Mouse (Mus musculus) cerebellum, postnatal 25 days (tissue): ENCODE measurements around the gene Tubgcp3.
"Not testable (repeated sequence)": the region's sequence is repeated elsewhere in the genome, so short reads cannot be mapped to it uniquely, and the experiment has no call there.

ENCODE experiments used
- DNase-seq, 2 experiments: peaks; one replicate each; pipeline ENCODE4 v3.0.0; 2021; ENCODE audit warnings: mixed read lengths in 2 of 2

Gene Tubgcp3

DNA sequence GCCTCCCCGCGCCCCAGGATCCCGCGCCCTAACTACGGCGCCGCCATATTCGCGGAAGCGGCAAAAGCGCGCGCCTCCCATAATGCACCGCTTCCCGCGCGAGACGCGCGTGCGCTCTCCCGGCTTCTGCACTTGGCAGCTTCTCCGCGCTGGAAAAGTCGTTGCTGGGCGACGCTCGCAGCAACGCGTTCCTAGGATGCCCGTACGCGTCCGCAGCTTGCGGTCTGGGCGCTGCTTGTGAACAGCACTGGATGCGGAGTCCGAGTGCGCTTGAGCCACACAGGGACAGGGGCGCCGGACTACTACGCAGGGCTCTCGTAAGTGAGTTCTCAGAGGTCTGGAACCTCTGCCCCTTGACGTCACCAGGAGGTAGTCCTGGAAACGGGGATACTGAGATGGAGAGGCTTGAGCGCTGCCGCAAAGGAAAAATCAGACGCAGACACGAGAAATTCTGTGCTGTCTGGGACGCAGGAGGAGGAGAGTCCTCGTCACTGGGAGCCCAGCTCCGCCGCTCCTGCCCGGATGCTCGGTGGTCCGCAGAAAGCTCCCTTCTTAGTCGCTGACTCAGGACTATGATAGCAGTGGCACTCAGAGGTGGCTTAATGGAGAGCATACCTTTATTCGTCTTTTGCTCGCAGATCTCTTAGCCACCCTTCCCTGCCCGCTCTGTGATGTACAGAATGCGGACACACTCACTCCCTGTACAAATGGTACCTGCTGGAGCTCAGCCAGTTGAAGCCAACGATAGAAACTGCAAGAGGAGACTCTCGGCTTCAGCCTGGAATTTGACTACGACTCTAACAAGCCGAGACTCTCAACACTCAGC is at the start of gene Tubgcp3:
Gene Tubgcp3 (minus strand): TSS at position 193 of the 826 bp plus-strand sequence.
- peak; percentile 93 to 96 for DNase-seq

DNA sequence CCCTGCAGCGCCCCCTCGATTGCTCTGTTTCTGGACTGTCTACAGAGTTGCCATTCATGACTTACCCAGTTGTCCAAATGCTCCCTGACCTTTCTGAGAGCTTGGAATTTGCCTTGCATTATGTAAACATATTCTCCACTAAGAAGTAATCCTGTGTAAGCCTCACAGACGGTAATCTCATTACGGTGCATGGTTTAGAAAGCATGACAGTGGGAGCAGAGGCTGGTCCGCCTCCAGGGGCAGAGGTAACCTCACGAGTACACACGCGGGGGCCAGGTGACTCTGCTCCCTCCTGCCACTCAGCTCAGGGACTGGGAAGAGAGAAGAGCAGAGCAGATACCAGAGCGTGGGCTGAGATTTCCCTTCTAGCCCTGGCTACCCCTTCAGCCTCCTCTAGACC is 47.0 kb upstream of the Tubgcp3 start:
- DNase-seq = no peak

DNA sequence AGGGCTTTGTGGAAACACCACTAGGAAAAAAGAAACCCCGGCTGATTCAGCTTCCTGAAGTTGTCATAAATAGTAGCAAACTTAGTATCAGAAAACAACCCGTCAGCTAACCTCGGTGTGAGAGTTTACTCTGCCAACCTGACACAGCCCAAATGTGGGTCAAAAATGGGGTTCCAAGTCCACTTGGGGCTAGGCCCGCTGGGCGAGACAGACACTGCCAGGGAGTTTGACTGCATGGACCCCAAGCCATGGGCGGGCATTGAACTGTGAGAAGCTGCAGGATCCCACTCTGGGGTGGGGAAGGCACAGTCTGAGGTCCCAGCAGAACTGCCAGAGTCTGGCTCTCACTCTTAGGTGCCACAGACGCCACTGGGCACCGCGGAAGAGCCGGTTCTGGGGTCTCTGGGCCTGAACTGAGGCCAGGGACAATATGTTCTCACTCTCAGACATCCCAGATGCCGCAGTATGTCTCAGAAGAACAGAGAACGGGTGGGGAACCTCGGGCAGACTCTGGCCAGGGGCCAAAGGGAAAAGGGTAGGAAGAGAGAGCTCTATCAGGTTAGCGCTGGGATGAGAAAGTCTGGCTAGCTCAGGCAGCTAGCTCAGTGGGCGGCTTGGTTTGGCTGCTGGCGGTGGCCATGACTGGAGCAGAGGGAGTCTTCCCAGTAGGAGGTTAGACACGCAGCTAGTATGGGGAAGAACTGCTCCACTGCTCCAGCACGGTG is 44.0 kb upstream of the Tubgcp3 start:
- DNase-seq = no peak

DNA sequence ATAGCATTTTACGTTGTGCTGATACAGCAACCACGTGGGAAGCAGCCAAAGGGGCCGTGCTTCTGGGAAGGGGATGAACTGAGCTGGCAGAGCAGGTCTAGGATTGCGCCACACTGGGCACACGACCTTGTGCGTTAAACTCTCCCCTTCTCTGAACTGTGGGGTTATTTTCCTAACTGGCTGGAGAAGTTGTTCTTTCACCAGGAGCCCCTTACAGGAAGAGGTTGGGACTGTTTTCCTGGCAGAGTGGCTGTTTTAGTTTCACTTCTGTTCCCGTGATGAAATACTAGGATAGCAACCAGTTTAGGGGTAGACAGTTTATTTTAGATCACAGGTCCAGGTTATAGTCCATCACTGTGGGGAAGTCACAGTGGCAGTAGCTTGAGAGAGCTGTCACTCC is 39.6 kb upstream of the Tubgcp3 start:
- no peak for DNase-seq

DNA sequence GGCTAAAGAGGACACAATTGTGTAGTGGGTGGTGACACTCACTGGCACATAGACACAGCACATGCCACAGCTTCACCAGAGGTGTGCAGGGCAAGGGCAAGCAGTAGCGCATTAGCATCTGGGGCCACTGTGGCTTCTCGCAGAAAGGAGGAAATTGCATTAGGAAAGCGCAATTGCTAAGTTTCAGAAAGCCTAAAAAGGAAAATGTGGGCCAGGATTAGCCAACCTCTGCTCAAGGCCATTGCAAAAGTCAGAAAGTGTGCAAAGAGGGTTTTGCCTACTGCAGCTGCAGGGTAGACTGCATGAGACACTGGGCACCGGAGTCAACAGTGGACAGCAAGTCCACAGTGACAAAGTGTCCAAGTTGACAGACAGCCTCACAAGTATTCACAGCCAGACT is 31.5 kb upstream of the Tubgcp3 start:
- DNase-seq = no peak

DNA sequence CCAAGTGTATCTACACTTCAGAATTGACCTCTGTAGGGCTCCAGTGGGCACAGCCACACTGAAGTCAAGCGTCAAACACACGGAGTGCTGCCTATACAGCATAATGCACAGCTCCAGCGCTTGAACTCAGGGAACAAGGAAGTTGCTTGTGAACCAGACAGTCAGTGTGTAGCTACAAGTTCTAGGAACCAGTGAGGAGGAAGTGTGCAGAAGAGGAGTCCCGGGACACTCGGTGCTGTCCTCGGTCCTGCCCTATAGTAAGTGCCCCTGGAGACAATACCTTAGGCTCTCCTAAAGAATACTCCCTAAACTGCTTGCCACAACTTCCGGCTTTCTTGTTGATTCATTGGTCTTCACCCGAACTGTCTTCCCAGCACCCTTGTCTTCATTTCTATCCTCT is 30.2 kb upstream of the Tubgcp3 start:
- no peak for DNase-seq

DNA sequence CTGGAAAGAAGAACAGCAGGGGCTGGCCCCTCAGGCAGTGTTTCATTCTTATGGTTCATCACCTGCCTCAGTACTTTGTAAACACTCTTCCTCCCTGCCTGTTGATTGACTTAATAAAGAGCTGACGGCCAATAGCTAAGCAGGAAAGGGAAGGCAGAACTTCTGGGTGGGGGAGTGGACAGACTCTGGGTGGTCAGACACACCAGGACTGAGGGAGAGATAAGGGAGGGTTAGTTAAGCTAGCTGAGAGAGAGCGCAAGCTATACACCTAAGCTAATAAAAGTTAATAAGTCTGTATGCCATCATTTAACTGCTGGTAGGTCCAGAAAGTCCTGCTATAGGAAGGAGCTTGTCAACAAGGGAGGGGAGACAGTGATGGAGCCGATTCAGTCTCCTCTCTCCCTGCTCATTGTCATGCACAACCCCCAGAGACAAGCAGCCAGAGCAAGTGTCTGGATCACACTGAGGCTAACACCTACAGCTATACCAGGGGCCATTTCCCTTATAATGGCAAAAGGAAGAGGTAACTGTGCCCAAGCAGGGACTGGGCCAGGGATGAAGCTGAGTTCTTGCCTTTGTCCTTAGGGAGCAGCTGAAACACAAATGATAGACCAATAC is 26.7 kb upstream of the Tubgcp3 start:
- DNase-seq = no peak

DNA sequence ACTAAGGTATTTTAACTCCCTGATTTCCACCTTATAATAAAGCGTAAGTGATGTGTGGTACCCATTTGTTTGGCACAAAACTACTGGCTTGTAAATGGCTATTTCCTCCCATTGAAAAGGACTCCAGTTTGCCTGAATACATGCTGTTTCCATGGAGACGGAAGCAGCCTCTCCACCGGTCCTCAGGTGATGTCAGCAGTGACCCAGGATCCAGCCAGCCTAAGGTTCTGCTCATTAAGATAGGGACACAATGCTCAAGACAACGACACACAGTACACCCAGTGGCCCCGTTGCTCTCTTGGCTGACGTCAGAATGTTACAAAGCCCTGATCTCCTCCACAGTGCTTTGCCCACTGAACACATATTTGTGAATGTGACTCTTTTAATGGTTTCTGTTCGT is 16.8 kb upstream of the Tubgcp3 start:
- no peak for DNase-seq

DNA sequence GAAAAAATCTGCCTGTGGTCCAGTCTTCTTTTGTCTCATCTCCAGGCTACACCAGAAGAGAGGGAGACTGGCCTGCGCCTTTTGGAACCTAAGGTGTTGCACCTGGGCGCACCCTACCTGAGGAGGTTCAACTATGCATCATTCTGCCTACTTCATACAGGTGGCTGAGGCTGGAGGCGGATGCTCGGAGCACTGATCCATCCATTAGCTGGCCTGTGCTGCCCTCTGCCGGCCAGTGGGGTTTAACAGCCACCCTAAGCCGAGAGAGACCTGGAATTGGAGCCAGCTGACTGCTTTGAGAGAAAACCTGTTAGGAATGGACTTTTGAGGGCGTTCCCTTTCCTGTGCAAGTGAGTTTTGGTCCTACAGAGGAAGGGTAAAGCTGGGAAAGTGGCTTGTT is 5.5 kb upstream of the Tubgcp3 start:
- DNase-seq = peak; percentile 90 to 94

DNA sequence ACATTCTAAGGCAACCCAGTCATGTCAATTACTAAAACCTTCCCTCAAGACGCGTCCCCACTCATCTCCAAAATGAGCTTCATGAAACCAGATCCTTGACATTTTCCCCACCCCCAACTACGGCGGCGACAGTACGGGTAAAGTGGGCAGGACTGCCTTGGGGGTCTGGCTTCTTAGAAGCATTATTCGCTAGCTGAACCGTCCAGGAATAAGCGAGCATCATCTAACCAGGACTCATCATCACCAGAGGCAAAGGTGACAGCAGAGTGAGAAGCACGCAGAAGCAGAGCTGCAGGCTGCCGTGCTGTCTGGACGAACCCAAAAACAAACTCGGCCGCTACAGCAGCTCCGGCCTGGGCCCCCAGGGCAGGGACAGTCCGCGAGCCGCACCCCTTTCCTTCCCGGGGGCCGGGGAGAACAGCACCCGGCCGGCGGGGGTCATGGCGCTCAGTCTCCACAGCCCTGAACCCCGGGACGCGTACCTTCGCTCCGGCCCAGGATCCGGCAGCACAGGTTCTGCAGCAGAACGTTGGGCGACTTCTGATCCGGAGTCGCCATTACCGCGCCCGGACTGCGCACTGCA is 484 bp downstream of the Tubgcp3 start:
- DNase-seq = no peak

DNA sequence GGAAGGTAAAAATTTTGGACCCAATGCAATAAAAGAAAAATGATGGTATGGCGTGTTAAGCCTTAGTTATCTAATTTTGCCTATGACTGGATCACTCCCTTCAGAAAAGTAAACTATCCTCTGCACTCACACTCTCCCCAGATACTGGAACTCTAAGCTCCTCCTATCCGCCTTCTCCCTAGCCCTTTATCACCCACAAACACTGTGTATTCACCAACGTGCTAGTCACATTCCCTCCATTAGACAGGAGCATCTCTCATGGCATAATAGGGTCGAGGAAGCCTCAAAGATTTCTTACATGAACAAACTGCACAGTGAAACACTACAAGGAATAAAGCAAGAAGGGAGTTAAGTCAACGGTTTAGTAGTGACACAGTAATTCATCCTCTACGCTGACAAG is 1.1 kb downstream of the Tubgcp3 start:
- no peak for DNase-seq

DNA sequence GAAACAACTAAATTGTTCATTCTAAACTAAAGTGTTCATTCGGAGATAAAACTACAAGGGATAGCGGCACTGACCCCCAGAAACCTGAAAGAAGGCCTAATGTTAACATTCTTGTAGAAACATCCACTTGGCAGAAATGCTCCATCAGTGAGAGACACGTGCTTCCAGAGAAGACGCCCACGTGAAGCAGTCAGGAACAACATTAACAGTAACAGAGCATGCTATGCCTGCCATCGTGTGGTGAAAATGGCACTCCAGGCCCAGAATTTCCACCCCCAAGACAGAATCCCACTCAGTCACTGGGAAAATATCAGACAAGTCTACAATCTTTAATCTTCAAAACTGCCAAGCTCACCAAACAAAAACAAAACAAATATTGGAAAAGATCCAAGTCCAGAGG is 3.2 kb downstream of the Tubgcp3 start:
- DNase-seq = no peak

DNA sequence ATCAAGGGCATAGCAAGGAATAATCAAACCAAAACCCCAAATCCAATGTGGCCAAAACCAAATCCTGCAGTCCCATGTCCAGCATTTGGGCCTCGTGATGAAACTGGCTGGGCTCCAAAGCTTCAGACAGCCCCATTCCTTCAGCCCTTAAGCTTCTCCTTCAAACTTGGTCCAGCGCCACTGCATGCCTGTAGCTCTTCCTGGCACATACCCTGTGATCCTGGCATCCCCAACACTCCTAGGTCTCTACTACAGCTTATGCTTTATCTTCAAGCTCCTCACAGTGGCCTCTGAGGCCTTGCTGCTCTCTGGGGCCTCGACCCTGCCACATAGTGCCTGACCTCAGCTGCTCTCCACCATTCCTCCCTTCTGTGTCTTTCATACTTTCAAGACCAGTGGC is 5.5 kb downstream of the Tubgcp3 start:
- not testable (repeated sequence) for DNase-seq

DNA sequence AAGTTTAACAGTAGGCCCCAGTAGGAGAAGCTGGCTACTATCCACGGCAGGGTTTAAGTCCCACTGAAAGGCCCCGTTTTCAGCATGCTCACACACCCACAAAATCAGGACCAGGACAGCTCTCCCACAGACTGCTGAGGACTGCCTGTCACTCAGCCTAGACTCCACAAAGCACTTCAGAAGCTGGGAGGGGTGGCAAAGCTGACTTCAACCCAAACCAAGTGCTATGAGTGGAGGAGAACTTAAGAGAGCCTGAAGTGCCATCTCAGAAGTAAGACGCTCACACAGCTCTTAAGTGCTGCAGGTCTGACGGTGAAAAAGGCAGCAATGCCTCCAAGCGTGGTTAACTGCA is 9.0 kb downstream of the Tubgcp3 start:
- DNase-seq = no peak

DNA sequence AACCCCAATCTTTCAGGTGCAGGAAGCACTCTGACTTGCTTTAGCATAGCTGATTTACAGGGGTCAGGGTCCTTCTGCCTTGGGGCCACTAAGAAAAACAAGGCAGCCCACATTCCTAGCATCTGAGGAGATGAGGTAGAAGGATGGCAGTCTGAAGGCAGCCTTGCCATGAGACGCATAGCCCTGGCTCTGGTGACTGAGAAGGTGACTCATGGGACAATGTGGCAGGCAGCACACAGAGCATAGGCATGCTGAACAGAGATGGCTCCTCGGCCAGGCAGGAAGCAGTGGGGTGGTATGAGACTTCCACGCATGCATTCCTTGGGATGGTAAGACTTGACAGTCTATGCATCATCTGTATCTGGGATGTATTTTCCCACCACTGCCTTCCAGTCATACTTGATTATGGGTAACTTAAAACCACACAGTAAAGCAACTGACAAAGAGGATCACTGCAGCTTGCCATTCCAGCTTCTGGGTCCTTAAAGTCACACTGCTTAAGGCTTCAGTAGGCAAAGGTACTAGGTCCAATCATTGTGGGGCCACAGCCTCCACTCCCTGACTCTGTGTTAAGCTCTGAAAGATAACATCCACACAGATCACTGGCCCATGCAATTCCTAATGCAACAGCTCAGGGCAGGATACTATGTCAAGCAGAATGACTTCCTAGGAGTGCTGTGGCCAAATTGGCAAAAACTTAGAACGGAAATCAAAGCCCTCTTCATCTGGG is 9.5 kb downstream of the Tubgcp3 start:
- DNase-seq = no peak

DNA sequence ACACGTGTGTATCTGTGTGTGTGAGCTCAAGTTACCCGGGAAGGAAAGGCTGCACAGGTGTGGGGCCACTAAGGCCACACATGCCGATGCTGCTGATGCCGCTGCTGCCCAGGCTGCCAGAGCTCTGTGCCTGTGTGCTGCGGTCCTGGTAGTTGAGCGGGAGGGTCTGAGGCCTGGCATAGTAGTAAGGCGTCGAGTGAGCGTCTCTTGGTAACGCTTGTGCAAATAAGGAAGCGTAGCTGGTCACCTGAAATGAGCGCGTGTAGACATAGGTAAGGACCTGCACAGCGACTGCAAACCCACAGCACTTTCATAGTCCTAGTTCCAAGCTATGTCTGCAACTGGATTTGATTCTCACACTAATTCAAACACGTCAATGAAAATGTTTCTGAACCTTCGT is 14.6 kb downstream of the Tubgcp3 start:
- DNase-seq = no peak

DNA sequence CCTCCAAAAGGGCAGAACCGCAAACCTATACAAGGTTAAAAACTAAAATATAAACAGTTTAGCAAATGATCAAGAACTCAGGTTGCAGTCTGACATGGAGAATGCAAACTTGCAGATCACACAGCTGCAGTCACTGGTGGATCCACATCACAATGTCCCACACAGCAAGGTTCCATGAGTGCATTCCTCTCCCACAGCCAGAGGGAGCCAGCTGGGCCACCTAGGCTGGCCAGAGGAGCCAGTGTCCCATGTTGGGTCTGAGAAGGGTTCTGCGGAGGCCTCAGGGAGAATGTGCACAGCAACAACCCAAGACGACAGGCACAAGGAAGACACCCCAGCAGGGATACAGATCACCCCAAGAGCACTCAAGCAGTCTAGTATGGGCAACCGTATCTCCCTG is 20.8 kb downstream of the Tubgcp3 start:
- DNase-seq = no peak

DNA sequence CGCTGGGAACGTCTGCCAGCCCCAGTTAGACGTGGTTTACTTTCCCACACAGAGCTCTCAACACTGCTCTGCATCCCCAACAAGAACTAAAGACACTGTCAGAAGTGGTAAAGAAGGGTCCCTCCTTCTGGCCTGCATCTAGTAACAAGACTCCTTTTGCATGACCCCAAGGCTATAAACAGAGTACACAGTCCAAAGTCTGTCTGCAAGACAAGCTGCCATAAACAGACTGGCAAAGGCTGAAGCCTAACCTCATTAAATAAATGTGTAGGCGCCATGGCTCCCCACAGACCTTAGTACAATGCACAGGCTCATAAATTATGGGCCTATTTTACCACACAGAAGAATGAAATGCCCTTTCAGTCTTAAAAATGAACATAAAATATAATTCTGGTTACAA is 21.6 kb downstream of the Tubgcp3 start:
- no peak for DNase-seq

DNA sequence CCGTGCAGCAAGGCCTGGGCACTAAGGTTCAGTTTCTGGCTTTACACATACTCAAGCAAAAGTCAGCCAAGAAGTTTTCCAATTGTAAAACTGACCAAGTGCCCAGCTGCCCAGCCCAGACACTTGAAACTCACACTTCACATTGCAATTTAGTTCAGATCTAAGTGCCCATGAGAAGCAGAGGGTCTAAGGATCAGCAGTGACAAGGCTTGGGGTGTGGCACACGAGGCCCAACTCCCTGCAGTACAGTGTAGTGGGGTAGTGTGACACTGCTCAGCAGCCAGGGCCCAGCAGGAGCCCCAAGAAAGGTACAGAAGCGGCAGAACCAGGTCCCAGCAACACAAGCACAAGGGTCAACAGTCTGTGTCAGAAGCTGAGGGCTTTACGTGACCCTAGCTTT is 23.1 kb downstream of the Tubgcp3 start:
- no peak for DNase-seq

DNA sequence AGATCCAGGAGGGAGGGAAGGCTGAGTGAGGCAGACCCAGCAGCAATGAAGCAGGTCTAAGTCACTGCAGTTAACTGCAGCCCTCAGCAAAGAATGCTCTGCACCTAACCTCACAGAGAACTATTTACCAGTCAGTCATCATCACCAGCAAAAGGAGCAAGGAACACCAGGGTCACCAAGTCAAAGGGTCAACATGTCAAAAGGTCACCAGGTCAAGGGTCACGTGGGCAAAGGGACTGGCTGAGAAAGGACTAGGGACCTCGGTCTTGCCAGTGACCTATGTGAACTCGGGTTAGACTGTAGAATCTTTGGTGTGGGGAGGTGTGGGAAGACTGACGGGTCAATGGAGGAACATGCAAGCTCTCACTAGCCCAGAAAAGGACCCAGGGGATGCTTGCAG is 25.5 kb downstream of the Tubgcp3 start:
- DNase-seq = no peak

DNA sequence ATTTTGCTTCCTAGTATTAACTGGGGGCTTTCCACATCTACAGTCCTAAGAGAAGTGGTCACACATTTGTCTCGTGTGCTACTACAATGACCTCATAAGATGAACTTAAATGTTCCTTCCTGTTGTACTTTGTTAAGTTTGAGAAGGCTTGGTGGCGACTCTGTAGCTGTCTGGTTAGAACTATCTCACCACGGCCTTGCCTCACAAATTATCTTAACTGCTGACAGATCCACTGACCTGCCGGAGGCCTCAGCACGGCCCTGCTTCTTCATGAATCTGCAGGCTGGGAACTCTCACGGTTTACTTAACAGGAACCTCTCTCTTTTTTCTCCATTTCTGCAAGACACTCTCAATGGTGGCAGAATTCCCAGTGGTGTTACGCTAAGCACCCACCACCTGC is 27.2 kb downstream of the Tubgcp3 start:
- no peak for DNase-seq

DNA sequence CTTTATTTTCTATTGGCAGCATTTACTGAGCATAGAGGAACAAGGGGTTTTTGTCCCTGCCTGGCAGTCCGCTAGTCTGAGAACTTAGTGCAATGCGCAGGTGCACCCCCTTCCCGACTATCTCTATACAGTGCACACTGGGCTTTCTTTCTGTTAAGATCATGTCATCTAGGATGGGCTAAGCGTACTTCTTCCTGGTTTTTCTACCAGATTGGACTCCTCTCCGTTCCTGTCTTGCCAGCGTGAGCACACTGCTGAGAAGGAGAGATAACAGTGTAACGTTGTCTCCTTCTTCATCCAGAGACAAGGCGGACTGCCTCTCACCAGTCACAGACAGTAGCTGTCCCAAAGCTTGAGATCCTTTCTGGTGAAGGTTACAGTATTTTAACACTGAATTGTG is 27.7 kb downstream of the Tubgcp3 start:
- DNase-seq = no peak

DNA sequence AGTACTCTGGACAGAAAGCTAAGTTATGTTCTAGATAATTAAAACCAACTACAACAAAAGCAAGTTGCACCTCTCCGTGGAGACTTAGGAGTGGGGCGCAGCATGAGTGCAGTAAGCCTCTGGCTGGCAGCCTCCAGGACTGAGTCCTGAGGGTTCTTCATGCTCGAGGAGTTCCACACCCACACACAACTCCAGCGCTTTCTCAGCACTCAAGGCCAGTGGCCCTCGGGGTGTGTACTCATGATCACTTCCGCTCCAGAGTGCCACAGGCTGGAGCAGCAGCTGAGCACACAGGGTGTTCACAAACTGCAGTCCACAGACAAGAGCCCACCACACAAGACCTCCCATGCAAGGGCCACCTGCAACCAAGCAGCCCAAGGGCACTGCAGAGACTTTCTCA is 30.5 kb downstream of the Tubgcp3 start:
- no peak for DNase-seq
